Mouse (Mus musculus) small intestine, adult 2 months (tissue): ENCODE data around the gene BC048562. TPM values are rescaled to one million over a fixed set of nuclear protein-coding genes. Genes with fewer than 3 reads are reported as not detected.
A peak's percentile ranks its signal among the peaks of the same experiment; 100 is the strongest.

Experiments used
- H3K27ac ChIP-seq: fragments of 200-500 bp; 2 replicates; pipeline ENCODE4 v1.5.1; 2012; ENCODE audit warnings: low read depth, low read length, control low read depth, inconsistent platforms; ENCODE audit not compliant: insufficient read depth
- H3K27me3 ChIP-seq: fragments of 200-500 bp; 2 replicates; pipeline ENCODE4 v1.6.1; 2012; ENCODE audit warnings: mild to moderate bottlenecking, moderate library complexity, low read length, inconsistent platforms; ENCODE audit not compliant: control insufficient read depth, insufficient read depth
- H3K36me3 ChIP-seq: fragments of 200-500 bp; 2 replicates; pipeline ENCODE4 v1.6.1; 2012; ENCODE audit warnings: mild to moderate bottlenecking, low read length, control low read depth, inconsistent platforms; ENCODE audit not compliant: control insufficient read depth, insufficient read depth
- H3K4me1 ChIP-seq: fragments of 200-500 bp; 2 replicates; pipeline ENCODE4 v1.6.1; 2012; ENCODE audit warnings: low read length, inconsistent platforms, mixed read lengths; ENCODE audit not compliant: control insufficient read depth, insufficient read depth, insufficient read length
- H3K4me3 ChIP-seq: fragments of 200-500 bp; 2 replicates; pipeline ENCODE4 v1.5.1; 2012; ENCODE audit warnings: low read depth, mild to moderate bottlenecking, control low read depth, inconsistent platforms, low read length, moderate library complexity
- CTCF ChIP-seq: fragments of 200-500 bp; IDR thresholded peaks from 2 replicates; pipeline ENCODE4 v1.5.1; 2012; ENCODE audit warnings: low read depth, mild to moderate bottlenecking, control low read depth, inconsistent platforms, low read length, moderate library complexity, mixed read lengths; ENCODE audit not compliant: insufficient replicate concordance, insufficient read length; ENCODE audit errors: extremely low read depth
- POLR2A ChIP-seq: fragments of 200-500 bp; IDR thresholded peaks from 2 replicates; pipeline ENCODE4 v1.6.1; 2012; ENCODE audit warnings: low read depth, mild to moderate bottlenecking, control low read depth, inconsistent platforms, low read length, moderate library complexity
- WGBS: fragments of 180-500 bp; shearing (Covaris S2); methylation state at CpG from one replicate; pipeline ENCODE4 v1.1.7; 2018; 5-methylcytosine and 5-hydroxymethylcytosine counted together
- polyA plus RNA-seq: library from polyadenylated mRNA; depleted of rRNA; stranded (reverse); fragments of >200 nt; gene quantifications from 2 replicates; pipeline ENCODE4 v1.2.3, GENCODE M21; 2012; rRNA removed

The BC048562 gene
- polyA plus RNA-seq, 1 experiment, result not detected

DNA sequence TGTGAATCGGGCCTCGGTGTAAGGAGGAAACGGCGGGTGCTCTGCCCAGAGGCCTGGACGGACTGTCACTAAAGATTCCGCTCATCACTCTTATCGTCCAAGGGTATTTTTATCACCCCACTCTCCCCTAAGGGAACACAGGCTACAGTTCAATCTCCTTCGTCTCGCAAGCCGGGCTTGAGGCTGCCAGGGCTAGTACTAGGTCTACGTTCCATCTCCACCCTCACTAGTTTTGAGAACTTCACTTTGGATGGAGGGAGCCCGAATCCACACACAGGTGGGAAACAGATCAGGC lies 55.0 kb downstream of the BC048562 start:
- H3K36me3 ChIP-seq, result peaks cover 34% of the 10 kb centered on the region
- TF ChIP-seq CTCF, result no peak
- TF ChIP-seq POLR2A, result no peak
- peaks cover 13% of the 10 kb centered on the region for H3K4me1 ChIP-seq
- under 1% methylated on average over 12 of the region's 12 CpGs for WGBS
- no peaks in the 10 kb centered on the region for H3K27me3 ChIP-seq
- peak overlapping the region; percentile 84 for H3K27ac ChIP-seq
- H3K4me3 ChIP-seq, result peak overlapping the region; percentile 94

- 64% methylated on average over 16 of the region's 16 CpGs for WGBS
- Histone ChIP-seq H3K27ac (no peak overlapping the region), H3K36me3 (peaks cover 43% of the 10 kb centered on the region), H3K27me3 (no peaks in the 10 kb centered on the region), H3K4me3 (peak overlapping the region; percentile 15), H3K4me1 (peaks cover 13% of the 10 kb centered on the region)
- TF ChIP-seq POLR2A (no peak), CTCF (no peak)
These were observed 55.9 kb downstream of the BC048562 start for GRCm38 (mm10) chr9:108492043-108492750.

DNA sequence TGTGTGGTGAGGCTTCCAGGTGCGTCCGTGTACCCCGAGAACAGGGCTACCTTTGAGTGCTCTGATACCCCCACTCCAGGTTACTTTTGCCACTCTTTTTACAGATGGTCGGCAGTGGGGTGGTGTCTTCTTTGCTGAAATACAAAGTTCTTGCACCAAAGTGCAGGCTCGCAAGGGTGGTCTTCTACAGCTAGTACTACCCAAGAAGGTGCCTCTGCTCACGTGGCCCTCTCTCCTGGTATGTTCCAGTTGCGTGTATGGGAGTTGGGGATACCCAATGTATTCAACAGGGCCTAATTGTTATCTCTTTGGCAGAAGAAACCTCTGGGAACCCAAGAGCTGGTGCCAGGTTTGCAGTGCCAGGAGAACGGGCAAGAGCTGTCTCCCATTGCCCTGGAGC lies 57.0 kb downstream of the BC048562 start:
- peaks cover 13% of the 10 kb centered on the region for H3K4me1 ChIP-seq
- peaks cover 52% of the 10 kb centered on the region for H3K36me3 ChIP-seq
- H3K4me3 ChIP-seq, result no peak overlapping the region
- WGBS, result 96% methylated on average over 8 of the region's 8 CpGs
- H3K27ac ChIP-seq, result no peak overlapping the region
- TF ChIP-seq CTCF (no peak), POLR2A (no peak)
- H3K27me3 ChIP-seq, result no peaks in the 10 kb centered on the region

DNA sequence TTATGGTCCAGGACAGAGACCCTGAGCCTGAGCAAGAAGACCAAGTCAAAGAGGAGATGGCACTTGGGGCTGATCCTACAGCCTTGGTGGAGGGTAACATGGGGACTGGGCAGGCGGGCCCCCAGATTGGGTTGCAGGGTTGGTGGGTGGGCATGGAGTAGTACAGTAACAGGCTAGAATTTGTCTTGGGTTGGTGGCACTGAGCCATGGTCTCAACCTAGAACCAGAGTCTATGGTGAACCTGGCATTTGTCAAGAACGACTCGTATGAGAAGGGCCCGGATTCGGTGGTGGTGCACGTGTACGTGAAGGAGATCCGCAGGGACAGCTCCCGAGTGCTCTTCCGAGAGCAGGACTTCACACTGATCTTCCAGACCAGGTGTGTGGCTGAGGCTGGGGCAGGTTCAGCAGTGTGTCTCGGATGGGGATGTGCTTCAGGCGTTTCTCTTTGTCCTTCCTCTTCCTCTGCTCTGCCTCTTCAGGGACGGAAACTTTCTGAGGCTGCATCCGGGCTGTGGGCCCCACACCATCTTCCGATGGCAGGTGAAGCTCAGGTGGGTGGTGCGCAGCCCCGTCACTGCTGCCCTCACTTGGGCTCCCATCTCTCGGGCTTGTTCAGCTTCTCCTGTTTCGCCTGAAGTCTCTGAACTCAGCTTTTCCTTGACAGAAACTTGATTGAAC lies 58.0 kb downstream of the BC048562 start:
- Histone ChIP-seq H3K27ac (no peak overlapping the region), H3K36me3 (peaks cover 63% of the 10 kb centered on the region), H3K4me1 (peaks cover 13% of the 10 kb centered on the region), H3K27me3 (no peaks in the 10 kb centered on the region), H3K4me3 (no peak overlapping the region)
- TF ChIP-seq CTCF (no peak), POLR2A (no peak)
- WGBS, result 94% methylated on average over 19 of the region's 19 CpGs

GRCm38 (mm10) chr9:108494905-108495304 lies 58.6 kb downstream of the BC048562 start:
- TF ChIP-seq POLR2A, result no peak
- no peak for TF ChIP-seq CTCF

More at GRCm38 (mm10) chr9:108494905-108495304, 58.6 kb downstream of the BC048562 start:
- Histone ChIP-seq H3K4me1 (peaks cover 11% of the 10 kb centered on the region), H3K4me3 (no peak overlapping the region), H3K36me3 (peaks cover 69% of the 10 kb centered on the region), H3K27ac (no peak overlapping the region), H3K27me3 (no peaks in the 10 kb centered on the region)
- WGBS, result 80% methylated on average over 10 of the region's 10 CpGs

Other genes starting within 250 kb of the BC048562 start
- gene Bsn, start 246.1 kb upstream of the BC048562 start, polyA plus RNA-seq, result 0.94 and 1.4 TPM in 2 replicates
- 31.2 and 52.1 TPM in 2 replicates for gene Dag1, start 172.5 kb upstream of the BC048562 start, polyA plus RNA-seq
- 2.9 and 3.9 TPM in 2 replicates for gene Nicn1, start 146.1 kb upstream of the BC048562 start, polyA plus RNA-seq
- 1.4 and 1.9 TPM in 2 replicates for gene Amt, start 139.6 kb upstream of the BC048562 start, polyA plus RNA-seq
- gene Rhoa, start 130.4 kb upstream of the BC048562 start, polyA plus RNA-seq, result 30.5 and 70.2 TPM in 2 replicates
- 19.0 and 36.7 TPM in 2 replicates for gene Tcta, start 130.3 kb upstream of the BC048562 start, polyA plus RNA-seq
- 1,021 and 1,249 TPM in 2 replicates for gene Gpx1, start 97.6 kb upstream of the BC048562 start, polyA plus RNA-seq
- 26.6 and 66.3 TPM in 2 replicates for gene Usp4, start 88.6 kb upstream of the BC048562 start, polyA plus RNA-seq
- gene 1700102P08Rik, start 43.7 kb upstream of the BC048562 start, polyA plus RNA-seq, result 0.23 TPM in 1 of 2 replicates, not detected in the other
- gene Ccdc36, start 8.0 kb upstream of the BC048562 start, polyA plus RNA-seq, result not detected in 2 replicates
- gene Ccdc71, start 24.0 kb downstream of the BC048562 start, polyA plus RNA-seq, result 11.8 and 20.1 TPM in 2 replicates
- gene Klhdc8b, start 25.1 kb downstream of the BC048562 start, polyA plus RNA-seq, result 13.4 and 19.7 TPM in 2 replicates
- 22.3 and 23.3 TPM in 2 replicates for gene Lamb2, start 43.3 kb downstream of the BC048562 start, polyA plus RNA-seq
- 48.5 and 84.5 TPM in 2 replicates for gene Usp19, start 54.1 kb downstream of the BC048562 start, polyA plus RNA-seq
- gene Qars, start 71.2 kb downstream of the BC048562 start, polyA plus RNA-seq, result 110 and 340 TPM in 2 replicates
- gene Qrich1, start 80.3 kb downstream of the BC048562 start, polyA plus RNA-seq, result 38.4 and 76.2 TPM in 2 replicates
- 23.2 and 52.9 TPM in 2 replicates for gene Impdh2, start 123.8 kb downstream of the BC048562 start, polyA plus RNA-seq
- 19.8 and 26.2 TPM in 2 replicates for gene Ndufaf3, start 131.0 kb downstream of the BC048562 start, polyA plus RNA-seq
- gene Dalrd3, start 133.4 kb downstream of the BC048562 start, polyA plus RNA-seq, result 86.7 and 118 TPM in 2 replicates
- gene Wdr6, start 142.3 kb downstream of the BC048562 start, polyA plus RNA-seq, result 10.7 and 15.9 TPM in 2 replicates
- 3.8 and 4.8 TPM in 2 replicates for gene P4htm, start 161.2 kb downstream of the BC048562 start, polyA plus RNA-seq
- 13.1 and 22.4 TPM in 2 replicates for gene Arih2, start 212.9 kb downstream of the BC048562 start, polyA plus RNA-seq
- gene Slc25a20, start 225.6 kb downstream of the BC048562 start, polyA plus RNA-seq, result 19.7 and 26.0 TPM in 2 replicates